Mouse (Mus musculus): ENCODE measurements around the gene Cd27. TPM values are rescaled to one million over a fixed set of nuclear protein-coding genes. Genes with fewer than 3 reads are reported as not detected.

The Cd27 gene
- total and polyA plus RNA-seq, 3 experiments = 0.46 TPM; not detected in 2

DNA sequence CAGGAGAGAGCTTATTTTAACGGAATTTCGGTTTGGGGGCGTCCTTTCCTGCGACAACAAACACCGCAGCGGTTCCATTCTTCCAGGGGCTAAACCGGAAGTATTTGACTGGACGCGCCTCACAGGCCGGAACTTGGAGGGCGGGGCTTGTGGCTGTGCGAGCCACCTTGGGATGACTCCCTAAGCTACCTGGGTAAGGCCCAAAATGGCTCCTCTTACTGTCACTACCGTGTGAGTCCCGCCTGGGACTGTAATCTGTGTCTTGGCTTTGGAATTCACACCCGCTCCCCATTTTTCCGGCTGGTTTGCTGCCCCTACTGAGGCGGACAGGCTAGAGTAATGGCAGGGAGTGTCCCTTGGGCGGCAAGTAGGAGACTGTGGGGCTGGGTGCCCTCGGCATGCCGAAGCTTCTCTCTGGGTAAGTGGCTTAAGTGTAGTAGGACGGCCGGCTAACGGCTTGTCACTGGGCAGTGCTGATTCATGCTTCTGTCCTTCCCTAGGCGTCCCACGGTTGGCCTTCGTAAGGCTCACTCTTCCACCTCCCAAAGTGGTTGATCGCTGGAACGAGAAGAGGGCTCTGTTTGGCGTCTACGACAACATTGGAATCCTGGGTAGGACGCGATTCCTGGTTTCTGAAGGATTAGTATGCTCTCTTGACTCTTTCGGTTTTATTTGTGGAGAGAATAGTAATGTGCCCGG lies 44.6 kb downstream of the Cd27 start:
- H3K27me3 ChIP-seq (ENCODE audit: control insufficient read depth in 1 of 2, insufficient read depth in 2 of 2, low read length in 2 of 2) = no peaks in the 10 kb centered on the region
- H3K9ac ChIP-seq (ENCODE audit: control insufficient read depth, low read depth, low read length, poor library complexity, severe bottlenecking) = peak overlapping the region; percentile 99
- H3K36me3 ChIP-seq (ENCODE audit: control insufficient read depth in 1 of 2, insufficient read depth in 2 of 2, low read length in 2 of 2) = peaks cover 17 to 19% of the 10 kb centered on the region in 2 experiments
- H3K79me2 ChIP-seq (ENCODE audit: control insufficient read depth, insufficient read depth, low read length, poor library complexity) = peaks cover 36% of the 10 kb centered on the region
- peak; percentile 97 for DNase-seq (ENCODE audit: low read depth, low spot score)
- TF ChIP-seq POLR2A (IDR thresholded peaks at IDR 0.05; ENCODE audit: control insufficient read depth in 1 of 2, insufficient read depth in 1 of 2, low read depth in 1 of 2, low read length in 2 of 2, poor library complexity in 1 of 2) (peak; percentile 61 to 64; a peak in 3 of 4 replicates), ETS1 (IDR thresholded peaks at IDR 0.05; ENCODE audit: low read depth, low read length) (0 out of 2 replicates have a peak, but pooled peaks have one; percentile 6), ZKSCAN1 (IDR thresholded peaks at IDR 0.05; ENCODE audit: low read depth, low read length) (no peak), E2F4 (IDR thresholded peaks at IDR 0.05; ENCODE audit: borderline replicate concordance, low read depth, low read length) (no peak), HCFC1 (IDR thresholded peaks at IDR 0.05; ENCODE audit: low read depth, low read length) (peak; percentile 83), ELF1 (IDR thresholded peaks at IDR 0.05; ENCODE audit: low read depth, low read length) (peak; percentile 74), NELFE (IDR thresholded peaks at IDR 0.05; ENCODE audit: low read depth, low read length) (peak; percentile 42), POLR2AphosphoS2 (IDR thresholded peaks at IDR 0.05; ENCODE audit: low read length) (peak; percentile 13; the same call in 1 of the 2 replicates), TBP (IDR thresholded peaks at IDR 0.05; ENCODE audit: low read depth, low read length) (peak; percentile 54; the same call in 1 of the 2 replicates), CHD2 (IDR thresholded peaks at IDR 0.05; ENCODE audit: low read length) (no peak)
- peaks cover 3 to 11% of the 10 kb centered on the region in 2 experiments; a peak in 3 of 4 replicates for H3K4me1 ChIP-seq (ENCODE audit: control insufficient read depth in 1 of 2, insufficient read depth in 2 of 2, low read length in 2 of 2)
- H3K27ac ChIP-seq (ENCODE audit: control insufficient read depth, low read depth, low read length) = peak overlapping the region; percentile 100
- no peaks in the 10 kb centered on the region for H3K9me3 ChIP-seq (replicated peaks; ENCODE audit: insufficient read depth, low read length)
- peak overlapping the region; percentile 89 to 90 for H3K4me3 ChIP-seq (ENCODE audit: control insufficient read depth in 1 of 2, insufficient read depth in 1 of 2, low read depth in 2 of 2, low read length in 2 of 2)

DNA sequence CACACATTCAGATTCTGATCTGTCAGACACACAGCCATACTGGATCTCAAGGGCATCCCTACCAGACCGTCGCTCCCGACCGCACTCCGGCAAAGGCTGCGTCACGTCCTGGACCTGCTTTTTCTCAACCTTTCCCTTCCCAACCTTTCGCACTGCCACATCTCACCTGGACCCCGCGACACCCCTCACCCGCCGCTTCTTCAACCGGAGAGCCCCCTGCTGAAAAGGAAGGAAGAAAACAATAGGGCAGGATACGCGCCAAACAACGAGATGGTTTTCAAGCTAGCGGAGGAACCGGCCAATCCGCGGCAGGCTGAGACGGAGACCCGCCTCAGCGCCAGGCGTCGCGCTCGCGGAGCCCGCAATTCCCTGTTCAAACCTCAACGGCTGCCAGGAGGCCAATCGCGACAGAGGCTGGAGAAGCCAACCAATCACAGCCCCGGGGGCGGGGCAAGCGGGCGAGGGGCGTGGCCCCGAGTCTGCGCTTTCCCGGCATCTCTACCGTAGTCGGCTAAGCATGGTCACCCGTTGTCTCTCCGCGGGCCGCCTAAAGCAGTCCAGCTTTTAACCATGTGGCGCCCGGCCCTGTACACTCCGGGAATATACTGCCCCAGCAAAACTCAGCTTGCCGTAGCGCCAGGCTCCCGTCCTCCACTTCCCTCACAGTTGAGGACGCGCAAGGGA lies 45.3 kb downstream of the Cd27 start, which contains the start of the genes Ncapd2 and Mrpl51:
Gene Ncapd2 (minus strand): TSS at position 370 of the 684 bp plus-strand sequence.
Gene Mrpl51 (plus strand): TSS at position 470 of the 684 bp plus-strand sequence.
- peak within 1 kb of the TSS; percentile 89 to 90 for H3K4me3 ChIP-seq (ENCODE audit: control insufficient read depth in 1 of 2, insufficient read depth in 1 of 2, low read depth in 2 of 2, low read length in 2 of 2)
- H3K9me3 ChIP-seq (replicated peaks; ENCODE audit: insufficient read depth, low read length) = no peaks in the 10 kb centered on the region
- H3K9ac ChIP-seq (ENCODE audit: control insufficient read depth, low read depth, low read length, poor library complexity, severe bottlenecking) = peak within 1 kb of the TSS; percentile 99
- H3K27ac ChIP-seq (ENCODE audit: control insufficient read depth, low read depth, low read length) = peak within 1 kb of the TSS; percentile 100
- peak; percentile 99 for DNase-seq (ENCODE audit: low read depth, low spot score)
- peaks cover 3 to 11% of the 10 kb centered on the region in 2 experiments; a peak in 3 of 4 replicates for H3K4me1 ChIP-seq (ENCODE audit: control insufficient read depth in 1 of 2, insufficient read depth in 2 of 2, low read length in 2 of 2)
- peaks cover 36% of the 10 kb centered on the region for H3K79me2 ChIP-seq (ENCODE audit: control insufficient read depth, insufficient read depth, low read length, poor library complexity)
- H3K27me3 ChIP-seq (ENCODE audit: control insufficient read depth in 1 of 2, insufficient read depth in 2 of 2, low read length in 2 of 2) = no peaks in the 10 kb centered on the region
- H3K36me3 ChIP-seq (ENCODE audit: control insufficient read depth in 1 of 2, insufficient read depth in 2 of 2, low read length in 2 of 2) = peaks cover 19% of the 10 kb centered on the region in 2 experiments
- TF ChIP-seq POLR2A (IDR thresholded peaks at IDR 0.05; ENCODE audit: control insufficient read depth in 1 of 2, insufficient read depth in 1 of 2, low read depth in 1 of 2, low read length in 2 of 2, poor library complexity in 1 of 2) = peak; percentile 90 to 92
- TF ChIP-seq CTCF (IDR thresholded peaks at IDR 0.05 in 2 of 3, conservative IDR thresholded peaks at IDR 0.05 in 1 of 3; ENCODE audit: control insufficient read depth in 1 of 3, insufficient read depth in 1 of 3, low read depth in 2 of 3, low read length in 3 of 3, poor library complexity in 1 of 3, severe bottlenecking in 1 of 3) = no peak
- TF ChIP-seq KAT2A (conservative IDR thresholded peaks at IDR 0.05; ENCODE audit: low read depth, low read length) = peak; percentile 31
- peak; percentile 18; the same call in 1 of the 2 replicates for TF ChIP-seq USF1 (IDR thresholded peaks at IDR 0.05; ENCODE audit: low read depth, low read length)
- TF ChIP-seq TBP (IDR thresholded peaks at IDR 0.05; ENCODE audit: low read depth, low read length) = peak; percentile 41
- no peak; the same call in none of the 2 replicates for TF ChIP-seq CHD1 (IDR thresholded peaks at IDR 0.05; ENCODE audit: low read depth, low read length)
- 0 out of 2 replicates have a peak, but pooled peaks have one; percentile 15 for TF ChIP-seq CHD2 (IDR thresholded peaks at IDR 0.05; ENCODE audit: low read length)
- TF ChIP-seq TCF12 (IDR thresholded peaks at IDR 0.05; ENCODE audit: low read depth, low read length) = no peak; the same call in 1 of the 2 replicates
- TF ChIP-seq MAX (IDR thresholded peaks at IDR 0.05; ENCODE audit: low read length) = peak; percentile 79
- no peak; the same call in 1 of the 2 replicates for TF ChIP-seq HCFC1 (IDR thresholded peaks at IDR 0.05; ENCODE audit: low read depth, low read length)
- TF ChIP-seq ZMIZ1 (IDR thresholded peaks at IDR 0.05; ENCODE audit: low read depth, low read length) = peak; percentile 82
- no peak for TF ChIP-seq MAFK (IDR thresholded peaks at IDR 0.05; ENCODE audit: borderline replicate concordance, low read depth, low read length)
- no peak for TF ChIP-seq GABPA (IDR thresholded peaks at IDR 0.05; ENCODE audit: low read depth, low read length)
- no peak for TF ChIP-seq BHLHE40 (IDR thresholded peaks at IDR 0.05; ENCODE audit: borderline replicate concordance, low read depth, low read length)
- TF ChIP-seq RAD21 (IDR thresholded peaks at IDR 0.05; ENCODE audit: low read depth, low read length) = no peak
- TF ChIP-seq MXI1 (IDR thresholded peaks at IDR 0.05; ENCODE audit: low read depth, low read length) = peak; percentile 88
- TF ChIP-seq USF2 (IDR thresholded peaks at IDR 0.05; ENCODE audit: borderline replicate concordance in 1 of 2, insufficient read depth in 1 of 2, low read depth in 1 of 2, low read length in 2 of 2) = no peak
- TF ChIP-seq POLR2AphosphoS2 (IDR thresholded peaks at IDR 0.05; ENCODE audit: low read length) = peak; percentile 82; the same call in 1 of the 2 replicates
- no peak for TF ChIP-seq JUND (IDR thresholded peaks at IDR 0.05; ENCODE audit: low read depth, low read length)
- no peak for TF ChIP-seq ZKSCAN1 (IDR thresholded peaks at IDR 0.05; ENCODE audit: low read depth, low read length)
- TF ChIP-seq MAZ (IDR thresholded peaks at IDR 0.05; ENCODE audit: low read depth, low read length) = no peak
- peak; percentile 93 for TF ChIP-seq MYC (IDR thresholded peaks at IDR 0.05; ENCODE audit: low read depth, low read length)
- TF ChIP-seq SMC3 (IDR thresholded peaks at IDR 0.05; ENCODE audit: low read depth, low read length) = no peak
- TF ChIP-seq SIN3A (IDR thresholded peaks at IDR 0.05; ENCODE audit: low read length) = peak; percentile 66; the same call in 1 of the 2 replicates

All from MEL (cell line).